Mouse (Mus musculus) liver, embryonic 13.5 days (tissue): Measurements from ENCODE around the gene Adsl. TPM values are rescaled to one million over a fixed set of nuclear protein-coding genes. Genes with fewer than 3 reads are reported as not detected.

Experiments used
- ATAC-seq: fragments of 200-750 bp; cut with Nextera tagmentation; 2 replicates; pipeline ENCODE4 v1.8.0; 2017; ENCODE audit warnings: low read depth, mild to moderate bottlenecking, moderate number of reproducible peaks, moderate library complexity
- DNase-seq: peaks from one replicate; pipeline ENCODE4 v3.0.0; 2022
- H3K27ac ChIP-seq: fragments of 300-500 bp; sonication (generic); 2 replicates; pipeline ENCODE4 v1.5.1; 2015; ENCODE audit warnings: moderate library complexity, mild to moderate bottlenecking, inconsistent platforms
- H3K27me3 ChIP-seq: fragments of 300-500 bp; sonication (generic); 2 replicates; pipeline ENCODE4 v1.6.1; 2015; ENCODE audit warnings: mild to moderate bottlenecking, inconsistent platforms
- H3K36me3 ChIP-seq: fragments of 300-500 bp; sonication (generic); 2 replicates; pipeline ENCODE4 v1.6.1; 2015; ENCODE audit warnings: mild to moderate bottlenecking, inconsistent platforms
- H3K4me1 ChIP-seq: fragments of 300-500 bp; sonication (generic); replicated peaks from 2 replicates; pipeline ENCODE4 v1.6.1; 2015; ENCODE audit warnings: inconsistent platforms
- H3K4me2 ChIP-seq: fragments of 300-500 bp; sonication (generic); 2 replicates; pipeline ENCODE4 v1.6.1; 2015; ENCODE audit warnings: inconsistent platforms, mild to moderate bottlenecking, moderate library complexity
- H3K4me3 ChIP-seq: fragments of 300-500 bp; sonication (generic); replicated peaks from 2 replicates; pipeline ENCODE4 v1.5.1; 2015; ENCODE audit warnings: mild to moderate bottlenecking, inconsistent platforms
- H3K9ac ChIP-seq: fragments of 300-500 bp; sonication (generic); 2 replicates; pipeline ENCODE4 v1.6.1; 2015; ENCODE audit warnings: mild to moderate bottlenecking, inconsistent platforms
- H3K9me3 ChIP-seq: fragments of 300-500 bp; sonication (generic); replicated peaks from 2 replicates; pipeline ENCODE4 v1.6.1; 2016; ENCODE audit warnings: inconsistent platforms
- WGBS: fragments of 180-500 bp; shearing (Covaris S2); methylation state at CpG from one replicate; pipeline ENCODE4 v1.1.7; 2015; ENCODE audit not compliant: insufficient replicate concordance; 5-methylcytosine and 5-hydroxymethylcytosine counted together
- polyA plus RNA-seq: library from polyadenylated mRNA; unstranded; fragments of >200 nt; fragmentation: Nextera tagmentation; extraction: Ambion mirVana; gene quantifications from 2 replicates; pipeline ENCODE4 v1.2.1, GENCODE M21; 2015

Adsl gene
- polyA plus RNA-seq, 1 experiment from 2014 or later = 131 TPM

DNA sequence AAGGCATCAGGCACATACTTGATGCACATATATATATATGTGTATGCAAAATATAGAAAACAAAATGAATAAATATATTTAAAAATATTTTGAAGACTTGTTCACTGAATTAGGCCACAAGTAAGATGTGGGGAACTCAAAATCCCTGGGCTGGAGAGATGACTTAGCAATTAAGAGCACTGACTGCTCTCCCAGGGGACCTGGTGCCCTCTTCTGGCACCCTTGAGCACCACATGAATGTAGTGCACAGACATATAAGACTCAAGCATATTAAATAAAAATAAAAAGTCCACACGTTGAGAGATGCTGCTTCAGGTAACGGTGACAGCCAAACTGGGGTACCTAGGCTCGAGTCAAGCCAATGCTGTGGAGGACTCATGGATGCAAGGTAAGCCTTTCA, 2.4 kb upstream of the Adsl start:
- H3K4me1 ChIP-seq = peaks cover 33% of the 10 kb centered on the region
- DNase-seq (peak; percentile 51), ATAC-seq (no peak)
- 24% methylated on average over 3 of the region's 3 CpGs for WGBS
- no peaks in the 10 kb centered on the region for H3K9me3 ChIP-seq
- no peak overlapping the region for H3K9ac ChIP-seq
- no peak overlapping the region for H3K27ac ChIP-seq
- H3K36me3 ChIP-seq = peaks cover 21% of the 10 kb centered on the region
- H3K4me2 ChIP-seq = no peak overlapping the region
- H3K4me3 ChIP-seq = no peak overlapping the region
- H3K27me3 ChIP-seq = no peaks in the 10 kb centered on the region

DNA sequence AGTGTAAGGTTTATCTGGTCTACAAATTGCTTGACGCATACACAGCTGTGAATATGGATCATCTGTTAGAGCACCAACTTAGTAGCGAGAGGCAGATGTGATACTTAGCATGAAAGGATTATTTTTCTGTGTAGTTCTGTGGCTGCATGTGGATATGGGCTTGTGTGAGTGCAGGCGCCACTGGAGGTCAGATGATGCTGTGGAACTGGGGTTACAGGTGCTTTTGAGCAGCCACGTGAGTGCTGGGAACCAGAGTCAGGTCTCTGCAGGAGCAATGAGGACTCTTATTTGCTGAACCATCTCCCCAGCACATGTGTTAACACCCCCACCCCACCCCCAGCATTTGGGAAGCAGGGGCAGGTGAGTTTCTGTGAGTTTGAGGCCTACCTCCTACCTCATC, 1.1 kb downstream of the Adsl start:
- Histone ChIP-seq H3K4me2 (peak overlapping the region; percentile 84), H3K36me3 (peaks cover 36% of the 10 kb centered on the region), H3K9ac (peak overlapping the region; percentile 87), H3K9me3 (no peaks in the 10 kb centered on the region), H3K4me1 (peaks cover 33% of the 10 kb centered on the region), H3K4me3 (peak overlapping the region; percentile 79), H3K27ac (peak overlapping the region; percentile 67), H3K27me3 (no peaks in the 10 kb centered on the region)
- DNase-seq = no peak
- 29% methylated on average over 4 of the region's 4 CpGs for WGBS
- no peak for ATAC-seq

- 71% methylated on average over 7 of the region's 7 CpGs for WGBS
- Histone ChIP-seq H3K36me3 (peaks cover 42% of the 10 kb centered on the region), H3K4me2 (peak overlapping the region; percentile 84), H3K9ac (peak overlapping the region; percentile 87), H3K27me3 (no peaks in the 10 kb centered on the region), H3K4me3 (peak overlapping the region; percentile 79), H3K4me1 (peaks cover 29% of the 10 kb centered on the region), H3K9me3 (no peaks in the 10 kb centered on the region), H3K27ac (no peak overlapping the region)
- ATAC-seq = no peak
- no peak for DNase-seq
Measured at GRCm38 (mm10) chr15:80950055-80950454, 1.8 kb downstream of the Adsl start.

DNA sequence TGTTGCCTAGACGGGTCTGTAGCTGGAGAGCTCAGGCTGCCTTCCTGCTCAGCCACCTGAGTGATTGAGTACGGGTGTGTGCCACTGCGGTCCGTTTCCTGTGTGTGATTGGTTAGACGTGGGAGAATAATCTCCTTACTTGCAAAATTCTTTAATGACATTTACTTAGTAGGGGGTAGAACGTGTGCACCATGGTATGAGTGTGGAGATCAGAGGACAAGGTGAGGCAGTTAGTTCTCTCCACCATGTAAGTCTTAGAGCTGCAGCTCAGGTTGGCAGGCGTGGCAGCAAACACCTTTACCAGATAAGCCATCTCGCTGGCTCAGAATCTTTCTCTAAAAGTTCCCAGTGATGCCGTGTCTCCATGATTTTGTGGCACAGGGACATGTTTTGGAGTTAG, 5.7 kb downstream of the Adsl start:
- Histone ChIP-seq H3K4me3 (no peak overlapping the region), H3K9me3 (no peaks in the 10 kb centered on the region), H3K36me3 (peaks cover 78% of the 10 kb centered on the region), H3K27ac (no peak overlapping the region), H3K4me2 (no peak overlapping the region), H3K27me3 (no peaks in the 10 kb centered on the region), H3K4me1 (peaks cover 14% of the 10 kb centered on the region), H3K9ac (no peak overlapping the region)
- ATAC-seq (no peak), DNase-seq (no peak)
- WGBS = 75% methylated on average over 9 of the region's 9 CpGs

GRCm38 (mm10) chr15:80954861-80955260, 6.6 kb downstream of the Adsl start:
- DNase-seq = no peak
- H3K4me1 ChIP-seq = peaks cover 5% of the 10 kb centered on the region
- no peak for ATAC-seq
- H3K4me3 ChIP-seq = no peak overlapping the region
- H3K27me3 ChIP-seq = no peaks in the 10 kb centered on the region
- no peak overlapping the region for H3K4me2 ChIP-seq
- no peaks in the 10 kb centered on the region for H3K9me3 ChIP-seq
- no peak overlapping the region for H3K9ac ChIP-seq
- H3K27ac ChIP-seq = no peak overlapping the region
- peaks cover 86% of the 10 kb centered on the region for H3K36me3 ChIP-seq
- 77% methylated on average over 3 of the region's 3 CpGs for WGBS

DNA sequence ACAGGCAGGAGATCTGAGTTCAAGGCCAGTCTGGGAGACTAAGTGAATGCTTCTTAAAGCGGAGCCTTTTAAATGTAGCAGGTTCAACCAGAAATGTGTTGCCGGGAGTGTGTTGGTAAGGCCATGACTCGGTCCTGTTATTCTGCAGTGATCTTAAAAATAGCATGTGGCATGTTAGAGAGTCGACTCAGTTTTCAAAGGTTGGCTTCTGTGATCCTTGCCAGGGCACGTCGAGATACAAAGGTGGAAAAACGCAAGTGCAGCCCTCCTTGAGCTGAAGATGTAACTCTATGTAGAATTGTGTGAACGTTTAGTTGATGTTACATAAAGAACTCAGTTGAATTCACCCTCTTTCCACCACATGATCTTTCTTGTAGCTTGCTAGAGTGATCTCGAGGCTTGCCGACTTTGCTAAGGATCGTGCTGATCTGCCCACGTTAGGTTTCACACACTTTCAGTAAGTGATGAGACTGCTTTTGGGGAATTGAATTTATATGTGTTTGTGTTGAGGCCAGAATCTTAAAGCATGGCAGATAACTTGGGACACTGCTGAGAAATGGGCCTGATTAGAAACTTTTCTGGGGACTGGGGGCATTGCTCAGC, 7.6 kb downstream of the Adsl start:
- Histone ChIP-seq H3K27me3 (no peaks in the 10 kb centered on the region), H3K9ac (no peak overlapping the region), H3K9me3 (no peaks in the 10 kb centered on the region), H3K27ac (no peak overlapping the region), H3K4me2 (no peak overlapping the region), H3K4me1 (no peaks in the 10 kb centered on the region), H3K36me3 (peaks cover 87% of the 10 kb centered on the region), H3K4me3 (no peak overlapping the region)
- no peak for DNase-seq
- ATAC-seq = no peak
- 81% methylated on average over 12 of the region's 12 CpGs for WGBS

GRCm38 (mm10) chr15:80969371-80969770, 21.1 kb downstream of the Adsl start:
- Histone ChIP-seq H3K4me1 (peaks cover 13% of the 10 kb centered on the region), H3K27me3 (no peaks in the 10 kb centered on the region), H3K9ac (no peak overlapping the region), H3K9me3 (no peaks in the 10 kb centered on the region), H3K36me3 (peaks cover 57% of the 10 kb centered on the region), H3K4me2 (no peak overlapping the region), H3K4me3 (no peak overlapping the region), H3K27ac (no peak overlapping the region)
- WGBS = 73% methylated on average over 1 of the region's 1 CpGs
- DNase-seq (no peak), ATAC-seq (no peak)

DNA sequence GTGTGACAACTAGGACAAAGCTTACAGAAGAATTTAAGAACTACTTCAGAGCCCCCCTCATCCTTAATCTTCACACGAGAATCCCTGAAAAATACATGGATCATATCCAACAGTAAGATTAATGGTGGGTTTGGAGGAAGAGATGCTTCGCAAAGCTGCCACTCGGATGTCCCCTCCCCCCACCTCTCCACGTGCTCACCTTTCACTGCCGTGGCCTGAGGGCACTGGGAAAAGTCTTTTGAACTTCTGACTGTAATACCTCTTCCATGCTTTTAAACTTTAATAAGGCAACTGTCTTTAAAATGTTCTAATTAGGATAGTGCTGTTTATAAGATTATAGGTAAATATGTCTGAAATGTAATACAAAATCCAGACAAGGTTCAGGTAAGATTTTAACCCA, 26.0 kb downstream of the Adsl start:
- Histone ChIP-seq H3K27ac (no peak overlapping the region), H3K9ac (no peak overlapping the region), H3K4me2 (no peak overlapping the region), H3K36me3 (peaks cover 14% of the 10 kb centered on the region), H3K27me3 (no peaks in the 10 kb centered on the region), H3K4me1 (peaks cover 34% of the 10 kb centered on the region), H3K4me3 (no peak overlapping the region), H3K9me3 (no peaks in the 10 kb centered on the region)
- 47% methylated on average over 5 of the region's 5 CpGs for WGBS
- no peak for DNase-seq
- no peak for ATAC-seq

DNA sequence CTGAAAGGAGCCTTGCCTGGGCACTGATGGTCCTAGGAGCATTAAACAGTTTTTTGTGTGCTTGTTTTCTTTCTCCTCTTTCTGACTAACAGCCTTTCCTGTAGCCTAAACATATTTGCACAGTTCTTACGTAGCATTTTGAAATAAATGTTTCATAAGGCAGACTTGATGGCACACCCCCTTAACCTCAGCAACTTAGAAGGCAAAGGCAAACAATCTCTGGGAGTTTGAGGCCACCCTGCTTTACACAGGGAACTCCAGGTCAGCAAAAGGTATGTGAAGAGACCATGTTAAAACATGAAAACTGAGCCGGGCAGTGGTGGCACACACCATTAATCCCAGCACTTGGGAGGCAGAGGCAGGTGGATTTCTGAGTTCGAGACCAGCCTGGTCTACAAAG, 27.4 kb downstream of the Adsl start:
- no peaks in the 10 kb centered on the region for H3K27me3 ChIP-seq
- H3K27ac ChIP-seq = no peak overlapping the region
- H3K4me1 ChIP-seq = peaks cover 47% of the 10 kb centered on the region
- H3K4me2 ChIP-seq = no peak overlapping the region
- 67% methylated on average over 3 of the region's 3 CpGs for whole genome bisulfite sequencing
- H3K9me3 ChIP-seq = no peaks in the 10 kb centered on the region
- no peak overlapping the region for H3K9ac ChIP-seq
- H3K4me3 ChIP-seq = no peak overlapping the region
- DNase-seq = no peak
- H3K36me3 ChIP-seq = 0 out of 2 replicates have a peak, but pooled peaks cover under 1% of the 10 kb centered on the region
- no peak for ATAC-seq

- WGBS = under 1% methylated on average over 62 of the region's 67 CpGs
- H3K4me1 ChIP-seq = peaks cover 47% of the 10 kb centered on the region
- ATAC-seq (peak; percentile 87), DNase-seq (peak; percentile 80)
- peak within 1 kb of the TSS; percentile 94 for H3K4me2 ChIP-seq
- peak within 1 kb of the TSS; percentile 88 for H3K9ac ChIP-seq
- no peaks in the 10 kb centered on the region for H3K27me3 ChIP-seq
- H3K9me3 ChIP-seq = no peaks in the 10 kb centered on the region
- H3K4me3 ChIP-seq = peak within 1 kb of the TSS; percentile 92
- no peaks in the 10 kb centered on the region for H3K36me3 ChIP-seq
- H3K27ac ChIP-seq = peak within 1 kb of the TSS; percentile 47; the same call in 1 of the 2 replicates
Measured at GRCm38 (mm10) chr15:80977620-80978334, 29.5 kb downstream of the Adsl start, which contains the start of gene Sgsm3. Sgsm3 (plus strand) TSS chr15:80977765.

DNA sequence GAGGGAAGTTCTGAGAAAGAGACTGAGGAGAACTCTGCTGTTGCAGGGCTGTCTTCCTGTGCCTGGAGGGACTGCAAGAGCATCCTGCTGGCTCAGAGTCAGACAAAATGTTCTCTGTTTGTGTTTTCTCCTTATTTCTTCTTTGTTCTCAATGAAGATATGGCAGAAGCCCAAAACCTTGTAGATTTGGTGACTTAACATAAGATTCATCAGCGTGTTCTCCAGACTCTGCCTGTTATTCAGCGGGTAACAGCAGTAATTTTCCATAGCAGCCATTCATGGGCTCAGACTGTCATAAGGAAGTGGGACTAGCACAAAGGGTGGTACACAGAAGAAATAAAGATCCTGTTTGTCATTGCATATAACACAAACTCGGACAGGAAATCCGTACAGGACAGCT, 31.3 kb downstream of the Adsl start:
- no peak overlapping the region for H3K27ac ChIP-seq
- H3K4me1 ChIP-seq = peaks cover 46% of the 10 kb centered on the region
- H3K36me3 ChIP-seq = no peaks in the 10 kb centered on the region
- 63% methylated on average over 4 of the region's 4 CpGs for WGBS
- ATAC-seq (no peak), DNase-seq (no peak)
- no peak overlapping the region for H3K9ac ChIP-seq
- no peak overlapping the region for H3K4me3 ChIP-seq
- H3K9me3 ChIP-seq = no peaks in the 10 kb centered on the region
- no peaks in the 10 kb centered on the region for H3K27me3 ChIP-seq
- H3K4me2 ChIP-seq = peak overlapping the region; percentile 94

DNA sequence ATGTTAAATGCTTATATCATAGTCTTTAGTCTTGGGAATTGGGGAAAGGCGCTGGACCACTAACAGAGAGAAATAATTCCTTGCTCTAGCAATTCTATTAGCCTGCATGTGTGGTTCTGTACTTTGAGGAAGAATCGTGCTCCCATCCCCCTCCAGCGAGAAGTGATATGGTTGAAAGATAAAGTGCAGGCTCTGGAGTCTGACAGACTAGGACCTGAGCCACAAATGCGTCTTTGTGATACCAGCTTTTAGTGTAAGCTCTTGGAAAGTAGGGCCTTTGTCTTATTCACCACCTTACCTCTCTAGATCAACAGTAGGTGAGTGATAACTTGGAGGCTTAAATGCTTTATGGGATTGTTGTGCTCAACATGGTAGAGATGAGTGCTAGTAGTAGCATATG, 32.9 kb downstream of the Adsl start:
- Histone ChIP-seq H3K27me3 (no peaks in the 10 kb centered on the region), H3K4me2 (0 out of 2 replicates have a peak overlapping the region, but pooled peaks have one; percentile 3), H3K9me3 (no peaks in the 10 kb centered on the region), H3K9ac (no peak overlapping the region), H3K27ac (no peak overlapping the region), H3K4me3 (no peak overlapping the region), H3K4me1 (peaks cover 46% of the 10 kb centered on the region), H3K36me3 (no peaks in the 10 kb centered on the region)
- 27% methylated on average over 4 of the region's 4 CpGs for WGBS
- ATAC-seq (peak; percentile 70), DNase-seq (peak; percentile 33)
